Mouse (Mus musculus): ENCODE results near the gene Jph4. TPM values are rescaled to one million over a fixed set of nuclear protein-coding genes. Genes with fewer than 3 reads are reported as not detected.

Jph4 gene
- polyA plus RNA-seq, 1 experiment from 2014 or later: 2.6 TPM

- H3K4me3 ChIP-seq: no peak overlapping the region
- H3K9me3 ChIP-seq: no peaks in the 10 kb centered on the region
- no peak overlapping the region for H3K9ac ChIP-seq
- H3K4me2 ChIP-seq (replicated peaks): no peak overlapping the region
- WGBS: 28% methylated on average over 5 of the region's 5 CpGs
- no peak overlapping the region for H3K27ac ChIP-seq
- no peaks in the 10 kb centered on the region for H3K36me3 ChIP-seq
- no peak for ATAC-seq (ENCODE audit: insufficient number of reproducible peaks, insufficient read depth, low FRiP score, low TSS enrichment)
- no peaks in the 10 kb centered on the region for H3K4me1 ChIP-seq
- H3K27me3 ChIP-seq: no peaks in the 10 kb centered on the region
These were observed 31.7 kb upstream of the Jph4 start for GRCm38 (mm10) chr14:55148363-55148915.

- H3K27ac ChIP-seq: no peak overlapping the region
- 88% methylated on average over 12 of the region's 12 CpGs for WGBS
- ATAC-seq (ENCODE audit: insufficient number of reproducible peaks, insufficient read depth, low FRiP score, low TSS enrichment): no peak
- H3K27me3 ChIP-seq: no peaks in the 10 kb centered on the region
- no peak overlapping the region for H3K9ac ChIP-seq
- no peaks in the 10 kb centered on the region for H3K36me3 ChIP-seq
- H3K4me3 ChIP-seq: no peak overlapping the region
- no peaks in the 10 kb centered on the region for H3K9me3 ChIP-seq
- no peak overlapping the region for H3K4me2 ChIP-seq (replicated peaks)
- no peaks in the 10 kb centered on the region for H3K4me1 ChIP-seq
These were observed 30.2 kb upstream of the Jph4 start for GRCm38 (mm10) chr14:55146829-55147401.

- no peak overlapping the region for H3K9ac ChIP-seq
- H3K27ac ChIP-seq: no peak overlapping the region
- H3K4me1 ChIP-seq: no peaks in the 10 kb centered on the region
- H3K4me2 ChIP-seq (replicated peaks): no peak overlapping the region
- H3K9me3 ChIP-seq: no peaks in the 10 kb centered on the region
- no peaks in the 10 kb centered on the region for H3K36me3 ChIP-seq
- H3K27me3 ChIP-seq: no peaks in the 10 kb centered on the region
- WGBS: 90% methylated on average over 1 of the region's 1 CpGs
- no peak for ATAC-seq (ENCODE audit: insufficient number of reproducible peaks, insufficient read depth, low FRiP score, low TSS enrichment)
- no peak overlapping the region for H3K4me3 ChIP-seq
These were observed 29.6 kb upstream of the Jph4 start for GRCm38 (mm10) chr14:55146324-55146723.

DNA sequence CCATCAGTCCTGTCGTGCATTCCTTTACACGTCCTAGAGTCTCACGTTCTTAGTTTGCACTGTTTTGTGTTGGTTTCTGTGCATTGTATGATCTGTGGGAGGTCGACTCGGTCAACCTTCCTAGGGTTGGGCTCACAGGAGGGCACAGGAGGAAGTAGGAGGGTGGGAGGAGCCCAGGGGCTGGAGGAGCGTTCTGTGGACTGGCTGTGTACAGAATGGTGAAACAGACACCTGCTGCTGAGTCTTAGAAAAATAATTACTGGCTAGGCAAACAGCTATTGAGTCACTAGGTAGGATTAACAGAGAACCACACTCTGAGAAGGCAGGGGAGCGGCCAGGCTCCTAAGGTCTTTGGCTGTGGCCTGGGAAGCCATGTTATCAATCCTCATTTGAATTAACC, 22.6 kb upstream of the Jph4 start:
- no peak overlapping the region for H3K4me2 ChIP-seq (replicated peaks)
- no peaks in the 10 kb centered on the region for H3K27me3 ChIP-seq
- no peaks in the 10 kb centered on the region for H3K9me3 ChIP-seq
- H3K36me3 ChIP-seq: no peaks in the 10 kb centered on the region
- no peak overlapping the region for H3K27ac ChIP-seq
- no peaks in the 10 kb centered on the region for H3K4me1 ChIP-seq
- WGBS: 45% methylated on average over 7 of the region's 7 CpGs
- no peak overlapping the region for H3K9ac ChIP-seq
- H3K4me3 ChIP-seq: no peak overlapping the region
- no peak for ATAC-seq (ENCODE audit: insufficient number of reproducible peaks, insufficient read depth, low FRiP score, low TSS enrichment)

GRCm38 (mm10) chr14:55135676-55136075, 18.9 kb upstream of the Jph4 start:
- Histone ChIP-seq H3K4me2 (replicated peaks) (no peak overlapping the region), H3K27me3 (no peaks in the 10 kb centered on the region), H3K4me3 (no peak overlapping the region), H3K4me1 (no peaks in the 10 kb centered on the region), H3K9me3 (no peaks in the 10 kb centered on the region), H3K27ac (no peak overlapping the region), H3K36me3 (no peaks in the 10 kb centered on the region), H3K9ac (no peak overlapping the region)
- no peak for ATAC-seq (ENCODE audit: insufficient number of reproducible peaks, insufficient read depth, low FRiP score, low TSS enrichment)
- WGBS: 70% methylated on average over 8 of the region's 8 CpGs

GRCm38 (mm10) chr14:55126521-55126920, 9.8 kb upstream of the Jph4 start:
- ATAC-seq (ENCODE audit: insufficient number of reproducible peaks, insufficient read depth, low FRiP score, low TSS enrichment): no peak
- Histone ChIP-seq H3K9ac (no peak overlapping the region), H3K4me2 (replicated peaks) (no peak overlapping the region), H3K9me3 (no peaks in the 10 kb centered on the region), H3K27ac (no peak overlapping the region), H3K4me1 (peaks cover 10% of the 10 kb centered on the region; the same call in 1 of the 2 replicates), H3K36me3 (no peaks in the 10 kb centered on the region), H3K4me3 (no peak overlapping the region), H3K27me3 (no peaks in the 10 kb centered on the region)
- 81% methylated on average over 7 of the region's 7 CpGs for WGBS

DNA sequence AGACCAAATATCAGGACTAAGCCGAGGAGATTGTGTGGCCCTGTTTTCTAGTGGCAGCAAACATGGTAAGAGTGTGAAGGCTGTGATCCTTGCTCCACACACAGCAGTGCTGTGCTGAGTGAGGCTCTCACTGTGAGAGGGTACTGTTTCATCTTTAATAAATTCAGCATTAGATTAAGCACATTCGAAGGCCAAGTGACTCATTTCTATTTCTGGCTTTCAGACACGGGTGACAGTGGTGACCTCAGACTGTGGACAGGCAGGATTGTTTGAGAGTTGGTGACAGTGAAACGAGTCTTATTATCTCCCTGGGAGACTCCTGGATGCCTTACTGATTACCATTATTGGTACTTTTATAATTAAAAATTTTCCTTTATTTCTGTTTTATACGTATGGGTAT, 9.0 kb upstream of the Jph4 start:
- Histone ChIP-seq H3K36me3 (no peaks in the 10 kb centered on the region), H3K27me3 (no peaks in the 10 kb centered on the region), H3K4me1 (peaks cover 10% of the 10 kb centered on the region; the same call in 1 of the 2 replicates), H3K4me3 (no peak overlapping the region), H3K4me2 (replicated peaks) (no peak overlapping the region), H3K9me3 (no peaks in the 10 kb centered on the region), H3K27ac (no peak overlapping the region), H3K9ac (no peak overlapping the region)
- 83% methylated on average over 5 of the region's 5 CpGs for WGBS
- ATAC-seq (ENCODE audit: insufficient number of reproducible peaks, insufficient read depth, low FRiP score, low TSS enrichment): no peak

GRCm38 (mm10) chr14:55122359-55122758, 5.6 kb upstream of the Jph4 start:
- peak overlapping the region; percentile 23; the same call in 1 of the 2 replicates for H3K4me2 ChIP-seq (replicated peaks)

DNA sequence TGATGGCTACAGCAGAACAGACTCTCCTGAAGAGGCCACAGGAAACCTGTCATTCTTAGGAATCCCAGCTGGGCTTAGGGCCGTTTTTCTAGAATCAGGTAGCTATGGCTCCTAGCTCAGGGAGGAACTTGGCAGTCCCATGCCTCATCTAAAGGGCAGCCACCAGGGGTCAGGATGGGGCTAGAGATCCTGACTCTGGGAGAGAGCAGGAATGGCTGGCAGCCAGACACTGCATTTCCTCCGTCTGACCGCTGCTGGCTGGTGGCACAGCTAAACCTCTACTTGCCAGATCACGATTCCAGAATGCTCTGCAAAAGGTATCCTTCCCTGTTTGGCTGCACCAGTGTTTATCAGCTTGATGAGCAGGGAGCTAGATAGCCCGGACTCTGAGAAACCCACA, 5.2 kb upstream of the Jph4 start:
- Histone ChIP-seq H3K4me3 (no peak overlapping the region), H3K9me3 (no peaks in the 10 kb centered on the region), H3K27ac (no peak overlapping the region), H3K27me3 (peaks cover 6% of the 10 kb centered on the region), H3K36me3 (no peaks in the 10 kb centered on the region), H3K4me2 (replicated peaks) (peak overlapping the region; percentile 23; the same call in 1 of the 2 replicates), H3K4me1 (peaks cover 11% of the 10 kb centered on the region; the same call in 1 of the 2 replicates), H3K9ac (no peak overlapping the region)
- 11% methylated on average over 5 of the region's 5 CpGs for WGBS
- ATAC-seq (ENCODE audit: insufficient number of reproducible peaks, insufficient read depth, low FRiP score, low TSS enrichment): no peak

More at GRCm38 (mm10) chr14:55122359-55122758, 5.6 kb upstream of the Jph4 start:
- H3K27me3 ChIP-seq: peaks cover 2% of the 10 kb centered on the region; the same call in 1 of the 2 replicates
- no peak overlapping the region for H3K4me3 ChIP-seq
- no peak for ATAC-seq (ENCODE audit: insufficient number of reproducible peaks, insufficient read depth, low FRiP score, low TSS enrichment)
- no peak overlapping the region for H3K9ac ChIP-seq
- no peak overlapping the region for H3K27ac ChIP-seq
- H3K36me3 ChIP-seq: no peaks in the 10 kb centered on the region
- no peaks in the 10 kb centered on the region for H3K9me3 ChIP-seq
- peaks cover 10% of the 10 kb centered on the region; the same call in 1 of the 2 replicates for H3K4me1 ChIP-seq
- 39% methylated on average over 8 of the region's 8 CpGs for WGBS

DNA sequence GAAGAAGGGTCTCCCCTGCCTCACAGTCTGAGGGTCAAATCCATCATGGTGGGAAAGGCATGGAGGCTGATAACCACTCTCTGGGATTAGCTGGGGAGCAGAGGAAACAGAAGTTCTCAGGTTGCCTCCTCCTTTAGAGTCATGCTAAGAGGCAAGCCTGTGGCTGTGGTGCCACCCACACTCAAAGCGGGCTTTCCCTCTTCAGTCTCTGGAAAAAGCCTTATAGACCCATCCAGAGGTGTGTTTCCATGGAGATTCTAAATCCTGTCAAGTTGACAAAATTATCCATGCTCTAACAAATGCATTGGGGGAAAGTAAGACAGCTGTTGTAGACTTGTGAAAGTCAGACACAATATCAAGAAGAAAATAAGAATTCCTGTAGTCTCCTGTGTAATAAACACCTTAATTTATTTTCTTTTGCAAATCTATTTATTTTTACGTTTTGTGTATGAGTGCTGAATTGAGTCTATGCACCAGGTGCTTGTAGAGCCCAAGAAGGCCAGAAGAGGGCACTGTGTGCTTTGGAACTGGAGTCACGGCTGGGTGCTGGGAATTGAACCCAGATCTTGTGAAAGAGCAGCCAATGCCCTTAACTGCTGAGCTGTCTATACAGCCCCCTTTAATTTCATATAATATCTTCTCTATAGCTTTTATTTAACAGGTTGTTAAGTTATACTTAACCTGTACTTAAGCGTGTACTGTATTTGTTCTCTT, 2.8 kb upstream of the Jph4 start:
- WGBS: 71% methylated on average over 4 of the region's 4 CpGs
- peaks cover 30% of the 10 kb centered on the region for H3K4me1 ChIP-seq
- no peak for ATAC-seq (ENCODE audit: insufficient number of reproducible peaks, insufficient read depth, low FRiP score, low TSS enrichment)
- no peaks in the 10 kb centered on the region for H3K36me3 ChIP-seq
- H3K9ac ChIP-seq: no peak overlapping the region
- no peaks in the 10 kb centered on the region for H3K9me3 ChIP-seq
- no peak overlapping the region for H3K4me2 ChIP-seq (replicated peaks)
- peaks cover 29% of the 10 kb centered on the region for H3K27me3 ChIP-seq
- H3K27ac ChIP-seq: no peak overlapping the region
- no peak overlapping the region for H3K4me3 ChIP-seq

DNA sequence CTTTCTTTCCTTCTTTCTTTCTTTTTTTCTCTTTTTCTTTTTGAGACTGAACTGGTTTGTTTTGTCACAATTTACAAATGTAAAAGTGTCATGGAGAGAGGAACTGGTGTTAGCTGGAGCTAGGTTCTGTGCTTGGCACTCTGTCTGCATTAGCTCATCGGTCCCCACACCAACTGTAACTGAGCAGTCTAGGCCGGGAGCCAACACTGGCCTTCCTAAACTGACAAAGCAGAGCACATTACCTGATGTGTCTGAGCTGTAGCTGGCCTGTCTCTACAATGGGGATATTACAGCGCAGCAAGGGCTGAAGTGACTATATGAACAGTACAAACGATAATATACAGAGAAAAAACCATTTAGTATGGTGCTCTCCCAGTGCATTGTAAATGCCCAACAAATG, 2.1 kb upstream of the Jph4 start:
- 80% methylated on average over 4 of the region's 4 CpGs for WGBS
- peaks cover 37% of the 10 kb centered on the region for H3K27me3 ChIP-seq

DNA sequence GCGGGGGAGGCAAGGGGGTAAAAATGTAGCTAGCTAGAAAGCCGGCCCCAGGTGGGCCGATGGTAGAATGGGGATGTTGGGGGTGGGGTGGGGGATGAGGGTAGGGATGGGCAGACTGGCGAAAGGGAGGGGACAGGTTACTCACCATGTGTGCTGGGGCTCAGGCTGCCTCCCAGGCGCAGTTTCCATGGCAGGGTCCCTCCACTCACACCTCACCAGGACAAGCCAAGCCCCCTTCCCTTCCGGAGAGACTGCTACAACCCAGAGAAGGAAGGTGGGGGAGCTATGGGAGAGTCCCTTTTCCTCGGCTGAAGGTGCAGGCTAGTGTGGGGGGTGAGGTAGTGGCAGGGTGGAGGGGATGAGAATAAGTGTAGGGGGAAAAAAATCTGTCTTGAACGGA, 889 bp downstream of the Jph4 start:
- Histone ChIP-seq H3K9ac (peak overlapping the region; percentile 67), H3K9me3 (no peaks in the 10 kb centered on the region), H3K36me3 (no peaks in the 10 kb centered on the region), H3K4me3 (peak overlapping the region; percentile 65), H3K4me1 (peaks cover 25% of the 10 kb centered on the region), H3K27ac (no peak overlapping the region), H3K27me3 (peaks cover 59% of the 10 kb centered on the region), H3K4me2 (replicated peaks) (peak overlapping the region; percentile 100)
- ATAC-seq (ENCODE audit: insufficient number of reproducible peaks, insufficient read depth, low FRiP score, low TSS enrichment): no peak
- WGBS: 3% methylated on average over 8 of the region's 8 CpGs

More for the DNA sequence above, 2.1 kb upstream of the Jph4 start:
- Histone ChIP-seq H3K9me3 (no peaks in the 10 kb centered on the region), H3K4me2 (replicated peaks) (no peak overlapping the region), H3K4me1 (peaks cover 35% of the 10 kb centered on the region), H3K36me3 (no peaks in the 10 kb centered on the region), H3K4me3 (no peak overlapping the region), H3K27ac (no peak overlapping the region), H3K9ac (no peak overlapping the region)
- ATAC-seq (ENCODE audit: insufficient number of reproducible peaks, insufficient read depth, low FRiP score, low TSS enrichment): no peak
